Mouse (Mus musculus) C2C12 (cell line): Measurements from ENCODE around the gene Foxo3. TPM values are rescaled to one million over a fixed set of nuclear protein-coding genes. Genes with fewer than 3 reads are reported as not detected.
A peak's percentile ranks its signal among the peaks of the same experiment; 100 is the strongest.

Experiments
- H3K27me3 ChIP-seq: one replicate; pipeline ENCODE4 v1.6.1; 2011; ENCODE audit not compliant: control insufficient read depth, insufficient read depth, insufficient read length
- H3K36me3 ChIP-seq: one replicate; pipeline ENCODE4 v1.6.1; 2011; ENCODE audit not compliant: control insufficient read depth, insufficient read depth
- H3K4me3 ChIP-seq: one replicate; pipeline ENCODE4 v1.5.1; 2011; ENCODE audit warnings: mild to moderate bottlenecking, control low read depth; ENCODE audit not compliant: poor library complexity, insufficient read depth, severe bottlenecking
- H3K79me2 ChIP-seq: one replicate; pipeline ENCODE4 v1.6.1; 2011; ENCODE audit not compliant: control insufficient read depth, insufficient read depth
- H3K79me3 ChIP-seq: one replicate; pipeline ENCODE4 v1.6.1; 2011; ENCODE audit warnings: low read depth, control low read depth
- H3ac ChIP-seq: one replicate; pipeline ENCODE3; 2011; ENCODE audit warnings: low read depth; ENCODE audit not compliant: control insufficient read depth, insufficient read length
- CEBPB ChIP-seq: IDR thresholded peaks from one replicate; pipeline ENCODE4 v1.6.1; 2011; ENCODE audit warnings: low read depth, mild to moderate bottlenecking, control low read depth, moderate library complexity
- CTCF ChIP-seq: IDR thresholded peaks from one replicate; pipeline ENCODE4 v1.5.1; 2011; ENCODE audit not compliant: control insufficient read depth, insufficient read depth, insufficient read length
- FOSL1 ChIP-seq: IDR thresholded peaks from one replicate; pipeline ENCODE4 v1.8.0; 2011; ENCODE audit warnings: mild to moderate bottlenecking, low read length; ENCODE audit not compliant: poor library complexity, insufficient read depth, severe bottlenecking
- MAX ChIP-seq: IDR thresholded peaks from one replicate; pipeline ENCODE4 v1.6.1; 2011; ENCODE audit warnings: mild to moderate bottlenecking, control low read depth
- MYOD1 ChIP-seq: IDR thresholded peaks from one replicate; pipeline ENCODE4 v1.6.1; 2011; ENCODE audit warnings: low read depth; ENCODE audit not compliant: control insufficient read depth, insufficient read length
- MYOG ChIP-seq: IDR thresholded peaks from one replicate; pipeline ENCODE4 v1.6.1; 2011; ENCODE audit not compliant: control insufficient read depth, insufficient read length; ENCODE audit errors: extremely low read depth
- USF1 ChIP-seq: IDR thresholded peaks from one replicate; pipeline ENCODE4 v1.6.1; 2011; ENCODE audit warnings: low read depth, mild to moderate bottlenecking, control low read depth, moderate library complexity
- polyA plus RNA-seq: library from polyadenylated mRNA; unstranded; fragments of >200 nt; fragmentation: generic; extraction: Trizol; gene quantifications from one replicate; pipeline ENCODE4 v1.2.1, GENCODE M21; 2012; ENCODE audit warnings: missing spikeins

Gene Foxo3
- polyA plus RNA-seq, 1 experiment, result 4.8 TPM

DNA sequence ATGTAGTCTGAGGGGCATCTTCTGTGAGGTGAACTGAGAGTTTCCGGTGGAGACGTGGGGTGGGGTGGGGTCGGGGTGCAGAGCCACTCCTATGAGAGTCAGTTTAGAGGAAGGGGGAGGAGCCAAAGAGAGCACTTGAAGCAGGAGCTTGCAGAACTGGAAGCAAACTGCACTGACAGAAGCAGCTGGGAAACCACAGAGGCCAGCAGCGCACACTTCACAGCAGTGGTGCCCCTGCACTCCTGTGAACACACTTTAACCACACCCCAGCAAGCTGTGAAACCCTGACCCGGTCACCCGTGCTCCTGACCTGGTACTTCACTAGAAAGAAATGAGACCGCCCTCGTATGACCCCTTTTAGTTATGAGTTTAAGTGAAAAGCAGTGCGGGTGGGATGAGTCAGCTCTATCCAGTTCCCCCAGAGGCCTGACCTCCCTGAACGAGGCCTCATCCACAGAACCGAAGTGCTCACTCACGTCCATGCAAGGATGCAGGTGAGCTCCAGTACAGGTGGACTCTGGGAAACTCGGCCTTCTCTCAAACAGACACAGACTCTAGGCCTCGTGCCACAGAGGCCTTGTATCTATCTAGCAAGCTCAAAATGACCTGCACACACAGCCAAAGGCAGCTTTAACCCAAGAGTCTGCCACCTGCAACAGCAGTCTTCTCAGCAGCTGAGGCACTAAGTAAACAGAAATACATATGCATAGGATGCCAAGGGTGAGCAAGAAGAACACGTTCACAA, 7.1 kb downstream of the Foxo3 start:
- no peaks in the 10 kb centered on the region for H3K27me3 ChIP-seq
- no peak overlapping the region for H3ac ChIP-seq
- H3K79me3 ChIP-seq, result peaks cover 2% of the 10 kb centered on the region
- H3K79me2 ChIP-seq, result peaks cover 14% of the 10 kb centered on the region
- no peak for TF ChIP-seq MAX
- TF ChIP-seq MYOD1, result peak; percentile 24
- H3K36me3 ChIP-seq, result peaks cover 20% of the 10 kb centered on the region
- no peak overlapping the region for H3K4me3 ChIP-seq

DNA sequence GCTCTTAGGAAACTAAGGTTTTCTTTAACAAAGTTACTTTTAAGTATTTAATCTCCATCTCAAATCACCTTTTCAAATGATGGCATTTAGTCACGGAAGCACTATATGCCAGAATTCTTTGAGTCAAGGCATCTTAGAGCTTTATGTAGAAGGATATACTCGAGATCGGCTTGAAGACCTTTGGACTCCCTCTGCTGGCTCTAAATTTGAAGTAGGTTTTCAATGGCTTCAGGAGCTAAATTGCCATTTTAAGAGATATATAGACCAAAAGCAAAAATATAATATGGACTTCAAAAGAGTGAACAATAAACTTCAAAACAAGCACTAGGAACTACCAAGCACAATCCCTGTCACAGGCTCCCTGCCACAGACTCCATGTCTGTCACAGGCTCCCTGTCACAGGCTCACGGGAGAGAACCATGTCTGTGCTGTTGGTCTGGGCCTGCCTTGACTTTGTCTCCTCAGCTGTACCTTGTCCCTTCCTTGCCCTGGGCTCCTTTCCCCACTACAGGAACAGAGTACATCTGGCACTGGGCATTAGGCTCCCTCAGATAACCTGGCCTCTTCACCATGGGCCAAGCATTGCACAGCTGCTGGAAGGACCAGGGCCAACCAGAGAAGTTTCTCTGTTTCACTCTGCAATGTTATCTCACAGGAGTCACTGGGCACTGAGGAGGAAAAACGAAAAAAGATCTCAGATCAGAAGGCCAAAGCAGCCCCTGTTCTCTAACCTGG, 8.6 kb downstream of the Foxo3 start:
- no peak for TF ChIP-seq CTCF
- no peak for TF ChIP-seq USF1
- Histone ChIP-seq H3ac (no peak overlapping the region), H3K4me3 (no peak overlapping the region), H3K79me3 (peaks cover 2% of the 10 kb centered on the region), H3K27me3 (no peaks in the 10 kb centered on the region), H3K79me2 (peaks cover 14% of the 10 kb centered on the region), H3K36me3 (peaks cover 20% of the 10 kb centered on the region)

DNA sequence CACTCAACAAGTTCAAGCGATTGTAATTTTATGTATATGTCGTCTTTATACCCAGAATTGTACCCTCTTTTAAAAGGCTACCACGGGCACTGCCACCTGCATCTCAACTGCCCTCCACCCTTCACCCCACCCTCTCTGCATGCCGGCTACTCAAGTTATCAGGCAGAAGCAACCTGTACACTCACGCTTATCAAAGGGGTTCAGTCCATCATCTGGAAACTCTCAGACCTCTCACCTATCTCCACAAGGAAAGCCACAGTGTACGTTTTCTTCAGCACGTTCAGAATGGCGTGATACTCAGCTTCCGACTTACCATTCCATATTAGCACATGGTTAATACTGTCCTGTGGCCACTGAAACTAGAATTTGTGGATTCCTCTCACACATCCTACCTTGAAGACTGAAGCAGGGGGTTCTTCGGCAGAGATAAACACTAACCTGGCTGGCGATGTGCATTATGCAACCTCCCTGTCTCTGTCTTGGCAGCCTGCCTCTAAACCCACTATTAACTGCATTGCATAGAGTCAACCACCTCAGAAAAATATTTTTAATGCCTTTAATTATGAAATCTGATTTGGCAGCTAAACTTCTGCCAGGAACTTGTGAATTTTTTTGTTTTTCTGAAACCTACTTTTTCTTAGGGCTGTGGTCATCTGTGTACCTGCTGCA, 11.4 kb downstream of the Foxo3 start:
- H3ac ChIP-seq, result no peak overlapping the region
- no peak for TF ChIP-seq FOSL1
- no peak for TF ChIP-seq CEBPB
- TF ChIP-seq USF1, result no peak
- no peak for TF ChIP-seq MYOG
- TF ChIP-seq CTCF, result no peak
- TF ChIP-seq MAX, result no peak
- no peak for TF ChIP-seq MYOD1
- no peak overlapping the region for H3K4me3 ChIP-seq
- H3K79me2 ChIP-seq, result no peaks in the 10 kb centered on the region
- H3K27me3 ChIP-seq, result no peaks in the 10 kb centered on the region
- peaks cover 2% of the 10 kb centered on the region for H3K79me3 ChIP-seq
- H3K36me3 ChIP-seq, result peaks cover 15% of the 10 kb centered on the region

DNA sequence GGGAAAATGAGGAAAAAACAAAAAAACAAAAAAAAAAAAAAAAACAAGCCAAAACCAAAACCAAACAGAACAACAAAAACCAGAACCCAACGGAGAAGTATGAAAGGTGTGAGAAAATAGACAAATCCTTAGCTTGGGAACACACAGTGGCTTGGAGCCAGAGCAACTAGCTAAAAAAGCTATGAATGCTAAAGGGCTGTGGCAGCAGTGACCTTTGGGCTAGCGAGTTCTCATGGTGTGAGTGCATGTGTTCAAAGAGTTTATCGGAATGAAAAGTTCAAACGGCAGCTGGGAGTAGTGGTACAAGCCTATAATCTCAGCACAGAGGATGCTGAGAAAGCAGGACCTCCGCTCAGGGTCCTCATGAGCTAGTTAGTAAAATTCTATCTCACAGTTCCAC, 12.4 kb downstream of the Foxo3 start:
- H3K4me3 ChIP-seq, result no peak overlapping the region
- H3K79me2 ChIP-seq, result peaks cover 9% of the 10 kb centered on the region
- H3K27me3 ChIP-seq, result no peaks in the 10 kb centered on the region
- H3K36me3 ChIP-seq, result peaks cover 15% of the 10 kb centered on the region
- H3K79me3 ChIP-seq, result peaks cover 4% of the 10 kb centered on the region
- TF ChIP-seq MAX (no peak), USF1 (no peak), FOSL1 (no peak), CTCF (no peak), MYOD1 (no peak), CEBPB (no peak), MYOG (no peak)
- no peak overlapping the region for H3ac ChIP-seq

DNA sequence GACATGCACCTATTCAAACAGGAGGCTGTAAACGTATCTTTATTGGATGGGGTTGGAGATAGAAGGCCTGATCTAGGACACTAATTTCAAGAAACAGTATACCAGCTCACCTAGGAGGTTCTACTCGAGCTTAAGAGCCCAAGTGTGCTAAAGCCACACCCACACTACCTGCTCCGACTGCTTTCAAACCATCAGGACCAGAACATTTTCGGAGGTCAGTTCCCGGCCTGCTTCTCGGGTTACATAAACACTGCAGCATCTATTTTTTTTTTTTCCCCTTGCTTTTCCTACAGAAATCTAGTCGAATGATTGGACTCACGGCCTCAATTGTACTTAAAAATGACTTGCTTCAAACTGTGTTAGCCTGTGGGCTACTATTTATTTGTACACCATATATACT, 12.9 kb downstream of the Foxo3 start:
- H3K79me2 ChIP-seq, result peaks cover 9% of the 10 kb centered on the region
- H3K4me3 ChIP-seq, result no peak overlapping the region
- H3K27me3 ChIP-seq, result no peaks in the 10 kb centered on the region
- TF ChIP-seq CEBPB, result no peak
- TF ChIP-seq MAX, result no peak
- TF ChIP-seq CTCF, result no peak
- no peak for TF ChIP-seq MYOG
- TF ChIP-seq USF1, result no peak
- TF ChIP-seq FOSL1, result no peak
- TF ChIP-seq MYOD1, result no peak
- H3K36me3 ChIP-seq, result peaks cover 15% of the 10 kb centered on the region
- no peak overlapping the region for H3ac ChIP-seq
- H3K79me3 ChIP-seq, result peaks cover 4% of the 10 kb centered on the region

DNA sequence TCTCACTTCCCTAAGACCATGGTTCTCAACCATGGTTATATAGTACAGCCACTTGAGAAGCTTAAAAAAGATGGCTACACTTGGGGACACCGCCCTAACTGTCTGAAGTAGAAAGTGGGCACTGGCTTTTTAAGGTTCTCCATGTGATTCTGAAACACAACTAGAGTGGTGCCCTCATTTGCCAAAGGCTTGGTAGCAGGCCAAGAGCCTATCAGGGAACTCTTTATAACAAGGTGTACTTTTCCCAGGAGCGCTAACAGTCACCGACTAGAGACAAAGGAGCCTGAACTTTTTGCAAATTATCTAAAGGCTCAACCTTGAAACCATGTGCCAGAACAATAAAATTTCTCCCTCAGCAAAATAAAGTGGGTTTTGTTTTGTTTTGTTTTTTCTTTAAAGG, 14.5 kb downstream of the Foxo3 start:
- Histone ChIP-seq H3K4me3 (no peak overlapping the region), H3K79me2 (peaks cover 9% of the 10 kb centered on the region), H3K27me3 (no peaks in the 10 kb centered on the region), H3ac (no peak overlapping the region), H3K36me3 (peaks cover 15% of the 10 kb centered on the region), H3K79me3 (peaks cover 2% of the 10 kb centered on the region)
- no peak for TF ChIP-seq FOSL1
- no peak for TF ChIP-seq MYOD1
- TF ChIP-seq MYOG, result no peak
- no peak for TF ChIP-seq USF1
- TF ChIP-seq MAX, result no peak
- no peak for TF ChIP-seq CTCF
- TF ChIP-seq CEBPB, result no peak
